In the genomic region with DNA sequence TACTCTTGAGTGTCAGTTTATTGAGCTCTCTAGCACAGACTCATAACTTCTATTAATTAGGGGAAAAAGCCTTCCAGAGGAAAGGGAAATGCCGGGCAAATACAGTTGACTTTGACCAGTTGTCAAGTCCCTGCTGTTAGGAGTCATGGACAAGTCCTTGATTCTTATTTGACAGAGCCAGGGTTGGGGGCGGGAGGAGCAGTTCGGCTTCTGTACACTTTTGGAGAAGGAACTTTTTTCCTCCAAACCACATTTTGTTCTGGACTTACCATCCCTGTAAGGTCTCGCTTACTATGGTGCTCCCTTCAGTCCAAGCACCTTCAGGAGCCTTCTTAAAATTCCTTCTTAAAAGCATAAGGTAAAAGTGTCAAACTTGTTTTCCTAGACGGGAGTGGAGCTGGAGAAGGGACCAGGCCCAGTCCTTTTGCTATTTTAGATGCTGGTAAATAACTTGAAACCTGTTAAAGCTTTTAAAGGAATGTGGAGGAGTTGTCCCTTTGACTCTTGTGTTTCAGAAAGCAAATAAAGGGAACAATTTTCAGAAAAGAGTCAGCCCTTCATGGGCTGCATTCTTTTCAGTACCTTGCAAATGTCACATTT, we compare ENCODE assay signal across 13 mouse cellular contexts.
A peak's percentile ranks its signal among the peaks of the same experiment; 100 is the strongest.
DNase-seq lines count a peak whose midpoint lies in the region; ATAC-seq lines count a peak whose summit lies in the region.
"Had no signal": no experiment of that assay in that cellular context is flagged by ENCODE, and none has a peak within 500 bp of the region (broad histone marks: within the 10 kb centered on the region; RNA-seq: fewer than 3 reads in every experiment).

No protein-coding gene starts in this region.

- H3K36me3 ChIP-seq in heart, embryonic 16.5 days (ENCODE audit: control insufficient read depth, insufficient read depth) = no peaks in the 10 kb centered on the region
- no peaks in the 10 kb centered on the region for H3K36me3 ChIP-seq in lung, embryonic 16.5 days (ENCODE audit: control insufficient read depth, insufficient read depth, low read length)
- H3K36me3 ChIP-seq in midbrain, embryonic 16.5 days (ENCODE audit: control insufficient read depth, insufficient read depth, low read length) = no peaks in the 10 kb centered on the region
- H3K36me3 ChIP-seq: midbrain, embryonic 12.5 days had no signal

- H3K9me3 ChIP-seq in heart, embryonic 16.5 days (replicated peaks; ENCODE audit: control insufficient read depth, low read length) = no peaks in the 10 kb centered on the region
- no peaks in the 10 kb centered on the region for H3K9me3 ChIP-seq in lung, embryonic 16.5 days (ENCODE audit: control insufficient read depth, low read length)
- H3K9me3 ChIP-seq in midbrain, embryonic 16.5 days (replicated peaks; ENCODE audit: control insufficient read depth, low read length, poor library complexity, severe bottlenecking) = no peaks in the 10 kb centered on the region
- H3K9me3 ChIP-seq: midbrain, embryonic 12.5 days had no signal

- 71% methylated on average over 5 of the region's 5 CpGs for WGBS in heart, embryonic 16.5 days
- WGBS in lung, embryonic 16.5 days = 41% methylated on average over 5 of the region's 5 CpGs
- WGBS in midbrain, embryonic 16.5 days = 82% methylated on average over 5 of the region's 5 CpGs

- ATAC-seq in heart, embryonic 16.5 days (replicated peaks; ENCODE audit: extremely low read depth, insufficient read depth, low FRiP score) = no peak
- peak; percentile 49 for ATAC-seq in lung, embryonic 16.5 days (ENCODE audit: low read depth)
- no peak for ATAC-seq in midbrain, embryonic 16.5 days
- ATAC-seq: inflammation-experienced regulatory T-cells, adult 6 months had no signal

- H3K27me3 ChIP-seq in heart, embryonic 16.5 days (ENCODE audit: control insufficient read depth, insufficient read depth, low read length) = no peaks in the 10 kb centered on the region
- H3K27me3 ChIP-seq in lung, embryonic 16.5 days (ENCODE audit: control insufficient read depth, insufficient read depth, low read depth, low read length) = no peaks in the 10 kb centered on the region
- H3K27me3 ChIP-seq in midbrain, embryonic 16.5 days (ENCODE audit: control insufficient read depth, insufficient read depth, low read depth, low read length) = no peaks in the 10 kb centered on the region

- H3K27ac ChIP-seq in heart, embryonic 16.5 days (ENCODE audit: low read length) = peak overlapping the region; percentile 30; the same call in 1 of the 2 replicates
- peak overlapping the region; percentile 90 for H3K27ac ChIP-seq in lung, embryonic 16.5 days (ENCODE audit: low read length)
- H3K27ac ChIP-seq in midbrain, embryonic 16.5 days (ENCODE audit: low read length) = no peak overlapping the region
- H3K27ac ChIP-seq: midbrain, embryonic 12.5 days had no signal

- no peak overlapping the region for H3K4me2 ChIP-seq in heart, embryonic 16.5 days (ENCODE audit: low read depth, low read length)
- no peak overlapping the region for H3K4me2 ChIP-seq in lung, embryonic 16.5 days (ENCODE audit: low read depth, low read length)
- H3K4me2 ChIP-seq in midbrain, embryonic 16.5 days (ENCODE audit: low read length) = no peak overlapping the region
- H3K4me2 ChIP-seq: midbrain, embryonic 12.5 days had no signal

- H3K4me3 ChIP-seq in heart, embryonic 16.5 days (ENCODE audit: low read length) = no peak overlapping the region
- no peak overlapping the region for H3K4me3 ChIP-seq in lung, embryonic 16.5 days (ENCODE audit: low read length)
- no peak overlapping the region for H3K4me3 ChIP-seq in midbrain, embryonic 16.5 days (ENCODE audit: low read depth, low read length)
- H3K4me3 ChIP-seq: midbrain, embryonic 12.5 days had no signal

- peaks cover 22% of the 10 kb centered on the region for H3K4me1 ChIP-seq in heart, embryonic 16.5 days (ENCODE audit: control insufficient read depth, insufficient read depth, low read length)
- peaks cover 34% of the 10 kb centered on the region for H3K4me1 ChIP-seq in lung, embryonic 16.5 days (replicated peaks; ENCODE audit: control insufficient read depth, insufficient read depth, low read length)
- H3K4me1 ChIP-seq in midbrain, embryonic 16.5 days (ENCODE audit: control insufficient read depth, insufficient read depth, low read length) = no peaks in the 10 kb centered on the region

- DNase-seq in heart, postnatal 4 days = no peak
- peak; percentile 32 to 34 for DNase-seq in lung, adult 18-20 months
- DNase-seq in lung, postnatal 14 days = no peak
- DNase-seq in retina, postnatal 1 day = no peak
- DNase-seq: adrenal gland, adult 8-10 months; cerebellum, postnatal 14 days; heart, adult 18-20 months; layer of hippocampus, adult 9-11 months had no signal

- no peak overlapping the region for H3K9ac ChIP-seq in heart, embryonic 16.5 days (ENCODE audit: low read length)
- H3K9ac ChIP-seq in lung, embryonic 16.5 days (ENCODE audit: low read length) = no peak overlapping the region
- H3K9ac ChIP-seq in midbrain, embryonic 16.5 days (ENCODE audit: low read depth, low read length) = no peak overlapping the region
- H3K9ac ChIP-seq: midbrain, embryonic 12.5 days had no signal

Comparison
In these comparisons a context has a peak if more than half of its experiments do, and no peak if none do; other contexts are left out.
1. DNase-seq: peak in lung, adult 18-20 months (2 of 2); none in heart, postnatal 4 days (single experiment), lung, postnatal 14 days (single experiment) and retina, postnatal 1 day (single experiment).